Mouse (Mus musculus): ENCODE results near the gene Ndufv2.

The Ndufv2 gene

DNA sequence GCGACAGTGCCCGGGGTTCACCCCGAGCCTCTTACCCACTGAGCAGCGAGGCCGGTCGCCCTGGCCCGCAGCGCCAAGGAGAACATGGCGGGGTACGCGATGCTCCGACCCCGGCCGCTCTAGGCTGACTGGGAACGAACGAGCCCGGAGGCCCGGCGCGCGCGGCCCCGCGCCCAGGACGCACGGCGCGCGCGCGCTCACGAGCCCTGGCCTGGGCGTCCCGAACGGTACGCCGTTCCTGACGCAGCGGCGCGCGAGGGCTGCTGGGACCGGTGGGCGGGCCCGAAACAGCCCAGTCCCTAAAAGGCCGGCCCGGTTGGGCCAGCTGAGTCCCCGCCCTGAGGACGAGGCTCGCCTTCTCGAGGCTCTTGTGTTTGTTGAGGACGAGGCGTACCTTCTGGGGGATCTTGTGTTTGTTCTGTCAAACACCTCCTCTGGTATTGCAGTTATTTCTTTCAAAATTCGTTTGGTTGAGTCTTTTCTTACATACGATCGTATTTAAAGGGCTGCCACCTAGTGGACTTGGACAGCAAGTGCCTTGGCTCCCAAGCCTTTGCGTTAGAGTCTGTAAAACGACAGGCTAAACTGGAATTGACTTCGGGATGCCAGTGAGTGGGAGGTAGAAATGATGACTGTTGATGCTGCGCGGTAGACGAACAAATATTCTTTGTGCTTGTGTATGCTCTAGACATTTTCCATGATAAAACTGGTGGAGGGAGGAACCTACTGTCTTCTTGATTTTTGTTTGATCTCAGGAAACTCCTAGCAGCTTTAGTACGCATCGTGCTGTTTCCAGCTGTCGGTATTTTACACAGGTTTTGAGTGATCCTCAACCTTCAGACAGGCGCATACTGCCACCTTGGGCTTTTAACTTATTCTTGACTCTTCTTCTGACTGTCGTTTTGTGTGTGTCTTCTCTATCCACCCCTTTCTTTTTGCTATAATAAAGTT, at the start of gene Ndufv2:
TSS of gene Ndufv2 (minus strand) at position 180 of the 951 bp plus-strand sequence.
- DNase-seq (ENCODE audit: low read depth, low spot score) = peak; percentile 98

DNA sequence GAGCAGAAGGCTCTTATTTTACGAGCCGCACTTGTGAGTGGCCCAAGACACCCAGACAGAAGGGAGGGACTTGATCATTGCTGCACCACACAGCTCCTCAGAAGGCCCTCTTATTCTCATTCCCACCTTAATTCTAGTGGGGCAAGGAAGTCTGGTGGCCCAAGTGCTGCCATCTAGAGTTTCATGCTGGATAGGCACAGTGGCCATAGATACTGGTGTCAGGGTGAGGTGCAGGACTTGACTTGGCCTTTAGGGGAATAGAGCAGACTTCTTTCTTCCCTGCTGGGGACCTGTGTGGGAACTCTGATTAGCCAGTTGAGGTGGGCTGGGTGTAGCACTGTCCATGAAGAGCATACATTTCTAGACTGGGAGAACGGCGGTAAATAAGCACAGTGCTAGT, 29.9 kb upstream of the Ndufv2 start:
- peak; percentile 54 for DNase-seq (ENCODE audit: low read depth, low spot score)

DNA sequence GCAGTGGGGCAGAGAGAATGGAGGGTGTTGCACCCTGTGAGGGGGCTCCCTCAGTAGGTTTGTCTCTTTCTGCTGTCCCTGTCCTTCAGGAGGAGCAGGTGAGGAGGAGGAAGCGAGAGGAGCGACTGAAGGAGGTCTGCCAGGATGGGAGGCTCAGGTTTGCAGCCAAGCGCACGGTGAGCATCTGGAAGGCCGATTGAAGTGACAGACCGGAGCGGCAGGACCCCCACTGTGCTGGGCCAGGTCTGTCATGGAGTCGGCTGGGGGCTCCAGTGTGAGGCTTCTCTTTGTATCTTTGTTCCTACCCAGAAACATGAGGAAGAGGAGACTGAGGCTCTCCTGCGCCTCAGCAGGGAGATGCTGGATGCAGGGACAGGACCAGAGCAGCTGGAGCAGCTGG, 29.0 kb upstream of the Ndufv2 start:
- DNase-seq (ENCODE audit: low read depth, low spot score) = no peak

DNA sequence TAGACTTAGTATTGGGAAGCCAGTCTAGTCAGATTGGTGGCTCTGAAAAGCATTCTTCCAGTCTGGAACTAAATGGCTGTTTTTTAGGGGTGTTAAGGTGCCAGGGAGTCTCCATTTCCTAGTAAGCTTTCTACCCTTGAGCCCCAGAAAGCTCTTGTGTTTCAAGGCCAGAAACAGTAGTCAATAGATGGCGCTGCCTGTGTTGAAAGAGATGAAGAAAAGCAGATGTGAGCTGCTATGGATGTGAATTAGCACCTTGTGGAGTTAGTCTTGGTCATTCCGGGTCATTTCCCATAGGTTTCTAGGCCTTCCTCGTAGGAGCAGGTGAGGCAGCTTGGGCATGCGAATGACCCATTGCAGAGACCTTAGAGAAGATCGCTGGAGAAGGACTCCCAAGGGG, 23.9 kb upstream of the Ndufv2 start:
- peak; percentile 61 for DNase-seq (ENCODE audit: low read depth, low spot score)

DNA sequence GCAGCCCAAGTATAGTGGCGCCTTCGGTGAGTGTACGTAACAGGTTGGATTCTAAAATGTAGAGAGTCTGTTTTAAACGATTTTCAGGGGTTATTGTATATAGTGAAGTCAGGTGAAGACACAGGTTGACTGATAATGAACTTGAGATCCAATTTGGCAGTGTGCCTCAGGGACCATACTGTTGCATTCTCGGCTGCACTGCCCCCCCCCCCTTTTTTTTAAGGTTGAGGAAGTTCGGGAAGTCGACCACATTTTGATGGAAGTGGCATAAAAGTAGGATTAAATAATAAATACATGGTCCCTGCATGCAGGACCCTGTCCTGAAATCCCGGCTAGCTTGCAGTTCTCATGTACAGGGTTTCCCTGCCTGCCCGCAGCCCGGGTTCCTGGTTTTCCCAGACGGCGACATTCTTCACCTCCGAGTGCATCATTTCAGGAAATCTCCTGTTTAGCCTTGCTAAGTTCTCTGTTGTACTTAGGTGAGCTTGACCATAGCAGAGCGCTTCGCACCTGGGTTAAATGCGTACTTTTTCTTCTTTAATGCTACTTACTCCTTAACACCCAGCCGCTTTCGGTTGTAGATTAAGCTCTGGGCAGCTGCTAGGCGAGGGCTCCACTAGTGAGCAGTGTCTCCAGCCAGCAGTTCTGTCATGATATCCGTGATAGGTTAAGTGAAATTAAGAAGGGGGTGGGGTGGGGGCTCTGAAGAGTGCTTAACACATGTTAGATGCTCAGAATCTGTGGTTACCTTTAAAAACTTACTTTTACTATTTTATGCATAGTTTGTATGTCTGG, 22.7 kb upstream of the Ndufv2 start:
- DNase-seq (ENCODE audit: low read depth, low spot score) = peak; percentile 66

DNA sequence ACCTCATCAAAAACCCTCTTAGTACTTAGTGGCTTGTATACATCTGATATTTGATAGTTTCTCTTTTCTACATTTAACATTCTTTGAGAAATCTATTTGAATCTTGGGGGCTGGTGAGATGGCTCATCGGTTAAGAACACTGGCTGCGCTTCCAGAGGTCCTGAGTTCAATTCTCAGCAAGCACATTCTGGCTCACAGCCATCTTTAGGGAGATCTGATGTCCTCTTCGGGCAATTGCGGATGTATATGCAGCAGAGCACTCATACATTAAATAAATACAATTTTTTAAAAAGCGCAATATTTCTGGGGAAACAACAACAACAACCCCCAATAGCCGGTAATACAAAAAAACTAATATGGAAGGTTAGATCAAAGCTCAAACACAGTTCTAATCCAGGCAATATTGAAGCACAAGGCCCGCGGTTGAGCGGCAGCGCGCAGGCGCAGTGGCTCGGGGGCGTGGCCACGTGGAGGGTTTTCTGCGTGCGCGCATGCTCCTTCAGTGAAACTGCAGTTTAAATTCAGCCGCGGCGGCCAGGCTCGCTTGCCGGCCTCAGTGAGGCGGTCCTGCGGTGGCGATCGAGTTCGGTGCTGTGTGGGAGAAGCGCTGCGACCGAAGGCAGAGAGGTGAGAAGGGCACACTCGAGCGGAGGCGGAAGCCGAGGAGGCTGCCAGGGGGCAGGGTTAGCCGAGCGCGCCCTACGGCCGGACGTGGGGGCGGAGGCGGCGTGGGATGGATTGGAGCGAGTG, 21.9 kb upstream of the Ndufv2 start, which contains the start of gene Ddx11:
TSS of gene Ddx11 (plus strand) at position 455 of the 750 bp plus-strand sequence.
- peak; percentile 95 for DNase-seq (ENCODE audit: low read depth, low spot score)

DNA sequence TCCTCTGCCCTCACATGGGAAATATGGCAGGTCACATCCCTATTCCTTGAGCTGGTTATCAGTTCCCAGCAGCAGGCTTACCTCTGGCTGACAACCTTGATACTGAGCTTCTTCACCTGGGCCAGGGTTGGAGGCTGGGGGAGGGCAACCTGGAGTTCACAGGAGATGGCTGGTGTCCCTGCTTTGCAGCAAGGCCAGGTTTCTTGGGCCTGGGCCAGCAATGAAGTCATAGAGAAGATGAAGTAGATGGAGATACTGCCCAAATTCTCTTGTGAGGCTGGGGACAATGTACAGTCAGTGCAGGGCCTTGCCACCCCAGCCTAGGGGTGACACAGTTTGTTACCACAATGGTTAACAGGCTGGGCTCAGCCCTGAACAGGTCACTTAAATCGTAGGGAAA, 19.3 kb upstream of the Ndufv2 start:
- DNase-seq (ENCODE audit: low read depth, low spot score) = no peak

DNA sequence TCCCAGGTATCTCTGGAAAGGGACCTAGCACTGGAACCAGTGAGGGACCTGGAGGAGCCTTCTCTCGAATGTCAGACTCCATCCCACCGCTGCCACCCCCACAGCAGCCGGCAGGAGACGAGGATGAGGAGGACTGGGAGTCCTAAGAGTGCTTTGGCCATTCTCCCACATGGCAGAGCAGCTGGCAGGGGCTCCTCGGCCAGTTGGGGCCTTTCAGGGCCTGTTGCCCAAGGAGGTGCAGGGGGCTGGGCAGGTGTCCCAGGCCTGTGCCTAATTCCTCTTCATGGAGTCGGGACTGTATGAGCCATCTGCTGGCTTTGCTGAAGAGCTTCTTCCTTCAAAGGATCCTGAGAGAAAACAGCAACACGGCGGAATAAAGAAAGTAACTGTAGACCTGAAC, 17.6 kb upstream of the Ndufv2 start:
- DNase-seq (ENCODE audit: low read depth, low spot score) = no peak

DNA sequence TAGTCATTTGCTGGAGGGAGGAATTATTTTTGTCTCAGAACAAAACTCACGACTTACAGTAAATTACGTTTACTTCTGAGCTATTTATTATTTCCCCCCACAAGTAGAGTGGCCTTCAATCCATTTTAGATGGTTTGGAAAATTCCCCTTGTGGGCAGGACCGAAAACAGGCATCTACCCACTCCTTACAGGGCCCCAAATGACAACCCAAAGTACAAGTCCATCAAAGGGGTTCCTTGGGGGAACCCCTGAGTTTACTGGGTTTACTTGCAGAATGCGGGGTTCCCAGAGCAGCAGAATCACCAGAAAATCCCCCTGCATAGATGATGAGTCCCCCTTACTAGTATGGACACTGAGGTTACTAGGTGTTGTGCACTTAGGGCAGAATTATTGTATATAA, 10.8 kb upstream of the Ndufv2 start:
- DNase-seq (ENCODE audit: low read depth, low spot score) = no peak

DNA sequence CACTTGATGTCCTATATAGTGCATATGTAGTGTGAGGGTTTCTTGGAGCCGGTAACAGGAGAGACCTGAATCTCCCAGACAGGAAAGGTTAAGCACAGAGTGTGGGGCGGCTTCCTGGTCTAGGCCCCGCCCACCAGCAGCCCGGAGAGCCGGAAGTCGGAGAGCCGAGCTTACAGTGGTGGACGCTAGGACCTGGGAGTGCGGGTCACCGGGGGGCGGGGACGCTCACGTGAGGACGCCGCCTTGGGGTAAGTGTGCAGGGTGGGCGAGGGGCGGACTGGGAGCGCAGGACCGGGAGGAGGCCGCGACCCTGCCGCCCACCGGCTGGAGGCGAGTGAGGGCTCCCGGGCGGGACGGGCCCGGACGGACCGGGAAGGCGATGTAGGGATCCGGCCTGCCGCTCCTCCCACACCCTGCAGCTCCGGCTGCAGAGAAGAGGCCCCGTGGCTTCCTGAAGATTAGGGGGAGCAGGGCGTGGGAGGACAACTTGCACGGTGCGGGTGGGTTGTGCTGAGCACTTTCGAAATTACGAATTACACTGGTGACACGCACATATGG, 10.1 kb upstream of the Ndufv2 start, which contains the start of gene Washc1:
TSS of gene Washc1 (plus strand) at position 144 of the 558 bp plus-strand sequence.
- peak; percentile 95 for DNase-seq (ENCODE audit: low read depth, low spot score)

DNA sequence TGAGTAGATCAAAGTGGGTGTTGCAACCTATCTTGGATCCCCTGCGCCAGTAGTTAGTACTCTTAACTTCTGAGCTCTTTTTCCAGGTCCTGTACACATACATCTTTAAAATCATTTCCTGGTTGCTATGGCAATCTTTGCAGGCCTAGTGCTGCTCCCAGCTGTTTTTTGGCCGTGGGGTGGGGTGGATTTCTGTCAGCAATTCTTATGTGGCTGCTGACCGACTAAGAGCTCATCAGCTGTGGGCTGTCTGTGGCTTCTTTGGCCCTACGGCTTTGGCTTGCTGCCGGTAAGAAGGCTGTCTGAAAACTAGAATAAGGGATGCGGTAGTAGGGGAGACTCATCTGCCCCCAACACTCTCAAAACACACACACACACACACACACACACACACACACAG, 9.4 kb upstream of the Ndufv2 start:
- DNase-seq (ENCODE audit: low read depth, low spot score) = no peak

DNA sequence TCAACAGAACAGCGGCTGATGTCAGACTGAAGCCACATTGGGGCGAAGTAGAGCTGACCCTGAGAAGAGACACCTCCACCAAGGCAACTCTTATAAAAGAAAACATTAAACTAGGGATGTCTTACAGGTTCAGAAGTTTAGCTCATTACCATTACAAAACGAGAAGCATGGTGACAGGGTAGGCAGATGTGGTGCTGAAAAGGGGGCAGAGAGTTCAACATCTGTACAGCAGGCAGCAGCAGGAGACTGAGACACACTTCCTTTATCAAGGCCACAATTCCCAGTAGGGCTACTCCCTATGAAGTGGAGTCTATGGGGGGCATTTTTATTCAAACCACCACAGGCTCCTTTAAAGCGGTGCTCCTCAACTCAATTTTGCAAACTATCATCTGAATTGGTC, 6.8 kb upstream of the Ndufv2 start:
- no peak for DNase-seq (ENCODE audit: low read depth, low spot score)

DNA sequence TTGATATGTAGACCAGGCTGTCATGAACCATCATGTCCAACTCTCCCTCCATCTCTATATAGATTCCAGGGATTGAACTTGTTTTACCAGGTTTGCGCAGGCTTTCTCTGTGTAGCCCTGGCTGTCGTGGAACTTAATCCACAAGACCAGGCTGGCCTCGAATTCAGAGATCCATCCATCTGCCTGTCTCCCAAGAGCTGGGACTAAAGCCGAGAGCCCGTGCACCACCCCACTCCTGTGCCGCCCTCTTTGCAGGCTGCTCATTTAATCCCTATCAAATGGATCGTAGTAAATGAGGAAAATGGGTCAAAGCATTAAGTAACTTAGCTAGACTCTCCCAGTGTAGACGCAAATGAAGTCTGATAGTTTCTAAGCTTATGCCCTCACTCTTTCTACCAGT, 6.1 kb upstream of the Ndufv2 start:
- no peak for DNase-seq (ENCODE audit: low read depth, low spot score)

DNA sequence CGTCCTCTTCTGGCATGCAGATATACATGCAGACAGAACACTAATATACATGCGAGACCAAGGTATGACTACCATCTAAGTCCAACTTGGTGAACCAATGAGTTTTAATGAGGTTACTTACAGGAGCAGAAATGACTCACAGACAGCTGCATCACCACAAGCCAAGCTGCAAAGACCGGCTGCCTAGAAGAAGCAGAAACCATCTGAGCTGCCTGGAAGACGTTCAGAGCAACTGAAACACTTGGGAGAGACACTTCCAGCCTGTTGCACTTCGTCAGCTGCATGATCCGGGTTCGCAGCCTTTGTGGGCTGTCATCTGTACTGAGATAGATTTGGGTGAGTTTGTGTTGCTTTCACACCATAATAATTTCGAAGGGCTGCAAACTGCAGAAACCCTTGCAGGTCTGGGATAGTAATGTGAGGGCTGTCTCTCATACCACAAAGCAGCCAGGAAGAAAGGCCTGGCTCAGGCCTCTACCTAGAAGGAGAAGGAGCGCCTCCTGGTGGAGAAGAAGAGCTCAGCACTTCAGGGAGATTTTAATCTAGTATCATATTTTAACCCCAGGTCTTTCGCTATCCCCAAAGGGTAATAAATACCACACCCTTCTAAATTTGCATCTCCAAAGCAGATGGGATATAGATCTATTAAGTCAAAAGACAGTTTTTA, 5.4 kb upstream of the Ndufv2 start:
- DNase-seq (ENCODE audit: low read depth, low spot score) = peak; percentile 75

DNA sequence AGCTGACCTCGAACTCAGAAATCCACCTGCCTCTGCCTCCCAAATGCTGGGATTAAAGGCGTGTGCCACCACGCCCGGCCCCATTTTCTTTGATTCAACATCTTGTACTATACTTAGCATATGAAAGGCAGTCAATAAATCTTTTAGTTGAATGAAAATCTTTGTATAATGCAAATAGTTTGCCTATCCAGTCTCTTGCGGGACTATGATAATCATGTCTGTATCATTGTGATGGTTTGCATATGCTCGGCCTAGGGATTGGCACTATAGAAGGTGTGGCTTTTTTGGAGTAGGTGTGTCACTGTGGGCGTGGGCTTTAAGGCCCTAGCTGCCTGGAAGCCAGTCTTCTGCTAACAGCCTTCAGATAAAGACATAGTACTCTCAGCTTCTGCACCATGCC, 2.7 kb upstream of the Ndufv2 start:
- no peak for DNase-seq (ENCODE audit: low read depth, low spot score)

DNA sequence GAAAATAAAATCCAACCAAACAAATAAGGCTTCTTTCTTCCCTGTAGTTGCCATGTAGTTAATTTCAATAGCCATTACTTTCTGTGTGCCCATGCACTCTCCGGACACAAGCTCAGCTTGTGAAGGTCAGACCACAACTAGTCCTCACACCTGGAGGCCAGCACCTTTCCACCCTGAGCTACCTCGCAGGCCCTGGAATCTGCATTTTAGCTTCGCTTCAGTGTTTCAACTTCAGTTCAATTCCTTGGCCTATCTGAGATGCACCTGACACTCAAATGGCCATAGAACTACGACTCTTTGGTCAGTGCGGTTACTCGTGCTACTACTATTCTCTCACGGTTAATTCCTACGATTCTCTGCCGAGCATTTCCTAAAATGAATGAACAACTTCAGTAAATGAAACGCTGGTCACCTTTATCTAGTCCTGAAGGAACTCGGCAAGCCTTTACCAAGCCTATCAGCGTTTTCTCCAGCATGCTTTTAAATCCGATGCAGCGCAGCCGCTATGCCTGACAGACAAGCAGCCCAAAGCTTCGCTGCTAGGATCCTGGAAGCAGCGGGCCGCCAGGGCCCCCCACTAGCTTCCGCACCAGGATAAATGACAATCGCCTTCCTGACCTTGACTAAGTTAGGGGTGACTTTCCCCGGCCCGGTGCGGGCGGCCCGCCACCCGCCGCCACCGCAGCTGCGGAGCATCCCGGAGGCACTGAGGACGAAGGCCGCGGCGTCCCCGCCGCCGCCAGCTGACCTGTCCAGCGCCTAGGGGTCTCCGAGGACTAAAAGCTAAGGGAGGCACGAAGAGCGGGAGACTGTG, 586 bp downstream of the Ndufv2 start:
- DNase-seq (ENCODE audit: low read depth, low spot score) = no peak

DNA sequence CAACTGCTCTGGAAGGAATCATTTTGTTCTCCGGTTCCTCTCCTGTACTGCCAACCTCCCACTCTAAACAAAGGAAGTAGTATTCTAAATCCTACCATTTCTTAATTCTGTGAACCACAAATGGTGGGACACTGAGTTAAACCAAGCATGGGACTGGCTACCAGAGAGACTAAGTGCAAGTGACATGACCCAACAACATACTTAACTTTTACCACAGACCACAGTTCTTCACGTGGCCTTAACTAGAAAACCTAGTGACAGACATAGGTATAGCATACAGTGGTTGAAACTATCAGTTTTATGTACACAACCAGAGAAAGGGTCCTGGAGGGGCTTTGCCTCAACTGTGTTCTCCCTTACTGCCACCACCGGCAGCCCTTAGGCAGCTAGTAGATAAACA, 8.7 kb downstream of the Ndufv2 start:
- DNase-seq (ENCODE audit: low read depth, low spot score) = no peak

DNA sequence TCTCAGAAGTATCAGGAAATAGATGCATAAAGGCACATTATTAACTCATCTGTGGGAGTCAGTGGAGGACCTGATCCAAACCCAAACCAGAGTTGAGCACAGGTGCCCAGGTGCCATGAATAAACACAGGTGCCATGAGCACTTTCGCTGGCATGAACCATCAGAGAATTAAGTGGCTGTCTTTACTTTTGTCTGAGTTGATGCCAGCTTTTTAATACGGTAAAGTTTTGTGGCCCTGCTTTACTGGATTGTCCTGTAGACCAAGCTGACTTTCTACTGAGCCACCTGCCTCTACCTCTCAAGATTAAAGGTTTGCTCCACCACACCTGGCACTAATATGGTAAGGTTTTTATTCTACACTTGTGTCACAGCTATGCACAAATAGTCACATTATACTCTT, 9.3 kb downstream of the Ndufv2 start:
- DNase-seq (ENCODE audit: low read depth, low spot score) = no peak

DNA sequence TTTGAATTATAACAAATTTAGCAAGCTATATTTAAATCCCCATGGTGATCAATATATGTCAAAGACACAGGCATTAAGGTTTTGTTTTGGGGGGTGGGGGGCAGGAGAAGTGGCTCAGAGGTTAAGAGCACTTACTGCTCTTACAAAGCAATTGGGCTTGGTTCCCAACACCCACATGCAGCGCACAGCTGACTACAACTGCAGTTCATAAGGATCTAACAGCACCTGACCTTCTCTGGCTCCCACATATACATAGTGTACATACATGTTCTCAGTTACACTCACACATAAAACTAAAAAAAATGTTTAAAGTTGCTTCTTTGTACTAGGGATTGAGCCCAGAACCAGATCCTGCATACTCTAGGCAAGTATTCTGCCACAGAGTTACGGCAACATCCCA, 10.0 kb downstream of the Ndufv2 start:
- DNase-seq (ENCODE audit: low read depth, low spot score) = no peak

DNA sequence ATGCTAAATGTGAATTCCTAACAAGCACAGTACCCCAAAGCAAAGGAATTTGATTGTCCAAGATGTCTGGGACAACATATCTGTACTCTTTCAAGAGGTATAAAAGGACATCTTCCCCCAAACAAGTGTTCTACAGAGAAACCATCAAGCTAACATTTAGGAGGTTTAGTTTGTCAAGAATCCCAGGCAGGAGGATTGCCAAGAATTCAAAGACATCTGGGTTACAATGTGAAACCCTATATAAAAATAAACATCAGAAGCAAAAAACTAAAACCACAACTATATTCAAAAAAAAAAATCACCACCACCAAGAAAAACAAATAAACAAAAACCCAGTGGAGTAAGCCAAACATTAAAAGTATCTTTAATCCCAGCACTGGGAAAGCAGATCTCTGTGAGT, 11.1 kb downstream of the Ndufv2 start:
- DNase-seq (ENCODE audit: low read depth, low spot score) = no peak
